Mouse (Mus musculus) heart, postnatal 0 days (tissue): Measurements from ENCODE around the gene Ubl3. TPM values are rescaled to one million over a fixed set of nuclear protein-coding genes. Genes with fewer than 3 reads are reported as not detected.

Experiments used
- ATAC-seq: fragments of 200-750 bp; cut with Nextera tagmentation; 2 replicates; pipeline ENCODE4 v1.8.0; 2017; ENCODE audit warnings: low read depth, moderate number of reproducible peaks, moderate library complexity; ENCODE audit not compliant: insufficient read depth
- DNase-seq: peaks from one replicate; pipeline ENCODE4 v3.0.0-alpha.2; 2016; ENCODE audit warnings: low spot score
- H3K27ac ChIP-seq: fragments of 300-500 bp; sonication (generic); 2 replicates; pipeline ENCODE4 v1.5.1; 2014; ENCODE audit warnings: low read depth, mild to moderate bottlenecking
- H3K27me3 ChIP-seq: fragments of 300-500 bp; sonication (generic); 2 replicates; pipeline ENCODE4 v1.6.1; 2014; ENCODE audit warnings: low read length, mixed read lengths; ENCODE audit not compliant: control insufficient read depth, insufficient read depth
- H3K36me3 ChIP-seq: fragments of 300-500 bp; sonication (generic); replicated peaks from 2 replicates; pipeline ENCODE4 v1.6.1; 2014; ENCODE audit warnings: low read length, mixed read lengths; ENCODE audit not compliant: control insufficient read depth, insufficient read depth
- H3K4me1 ChIP-seq: fragments of 300-500 bp; sonication (generic); 2 replicates; pipeline ENCODE4 v1.6.1; 2014; ENCODE audit warnings: antibody characterized with exemption; ENCODE audit not compliant: control insufficient read depth, insufficient read depth
- H3K4me2 ChIP-seq: fragments of 300-500 bp; sonication (generic); 2 replicates; pipeline ENCODE4 v1.6.1; 2014; ENCODE audit warnings: low read depth, mild to moderate bottlenecking, low read length, moderate library complexity
- H3K4me3 ChIP-seq: fragments of 300-500 bp; sonication (generic); 2 replicates; pipeline ENCODE4 v1.5.1; 2014; ENCODE audit warnings: low read depth, low read length
- H3K9ac ChIP-seq: fragments of 300-500 bp; sonication (generic); replicated peaks from 2 replicates; pipeline ENCODE4 v1.6.1; 2014; ENCODE audit warnings: low read depth, low read length, mixed read lengths
- H3K9me3 ChIP-seq: fragments of 300-500 bp; sonication (generic); replicated peaks from 2 replicates; pipeline ENCODE4 v1.6.1; 2016; ENCODE audit warnings: low read length; ENCODE audit not compliant: control insufficient read depth
- CTCF ChIP-seq: IDR thresholded peaks from 2 replicates; pipeline ENCODE4 v1.5.1; 2016; ENCODE audit warnings: antibody characterized with exemption, control low read depth, low read depth
- EP300 ChIP-seq: IDR thresholded peaks from 2 replicates; pipeline ENCODE4 v1.6.1; 2016; ENCODE audit warnings: antibody characterized with exemption, low read depth
- WGBS: fragments of 180-500 bp; shearing (Covaris S2); extraction: QIAGEN DNeasy Blood & Tissue Kit; methylation state at CpG from one replicate; pipeline ENCODE4 v1.1.7; 2014; 5-methylcytosine and 5-hydroxymethylcytosine counted together
- polyA plus RNA-seq: library from polyadenylated mRNA; unstranded; fragments of >200 nt; fragmentation: Nextera tagmentation; extraction: Ambion mirVana; gene quantifications from 2 replicates; pipeline ENCODE4 v1.2.1, GENCODE M21; 2015
- total RNA-seq: library from RNA; depleted of rRNA; stranded (reverse); fragments of >200 nt; gene quantifications from 2 replicates; pipeline ENCODE4 v1.2.3, GENCODE M21; 2014; ENCODE audit warnings: low replicate concordance

Gene Ubl3
- total and polyA plus RNA-seq, 2 experiments from 2014 or later: 76.8 to 105 TPM

GRCm38 (mm10) chr5:148535669-148536430 is 16.7 kb downstream of the Ubl3 start:
- Histone ChIP-seq H3K36me3 (no peaks in the 10 kb centered on the region), H3K27ac (no peak overlapping the region), H3K4me2 (no peak overlapping the region), H3K4me1 (peaks cover 28% of the 10 kb centered on the region), H3K27me3 (no peaks in the 10 kb centered on the region), H3K4me3 (no peak overlapping the region), H3K9me3 (no peaks in the 10 kb centered on the region), H3K9ac (no peak overlapping the region)
- WGBS: 69% methylated on average over 4 of the region's 4 CpGs
- DNase-seq: no peak
- TF ChIP-seq EP300: no peak
- no peak for TF ChIP-seq CTCF
- no peak for ATAC-seq

DNA sequence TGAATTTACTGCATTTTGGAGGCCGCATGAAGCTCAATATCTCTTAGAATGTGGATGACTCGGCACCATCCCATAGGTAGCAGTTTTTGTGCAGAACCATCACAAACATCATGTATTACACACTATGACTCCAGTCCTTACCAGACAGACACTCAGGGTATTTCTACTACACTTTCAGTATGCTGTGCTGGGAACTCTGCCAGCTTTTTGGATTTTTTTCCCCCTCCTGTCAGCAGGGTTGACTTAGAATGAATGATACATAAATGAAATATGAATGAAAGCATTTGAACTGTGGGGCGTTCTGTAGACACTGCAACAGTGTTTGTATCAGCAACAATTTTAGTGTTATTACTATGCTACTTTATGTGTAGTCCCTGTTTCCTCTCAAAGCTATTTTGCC is 17.9 kb downstream of the Ubl3 start:
- Histone ChIP-seq H3K27me3 (no peaks in the 10 kb centered on the region), H3K4me3 (no peak overlapping the region), H3K9ac (no peak overlapping the region), H3K4me1 (peaks cover 26% of the 10 kb centered on the region), H3K36me3 (no peaks in the 10 kb centered on the region), H3K9me3 (no peaks in the 10 kb centered on the region), H3K27ac (peak overlapping the region; percentile 17; the same call in 1 of the 2 replicates), H3K4me2 (peak overlapping the region; percentile 39)
- peak; percentile 56 for DNase-seq
- peak; percentile 33; the same call in 1 of the 2 replicates for ATAC-seq
- TF ChIP-seq EP300 (no peak), CTCF (no peak)
- 32% methylated on average over 3 of the region's 3 CpGs for WGBS

DNA sequence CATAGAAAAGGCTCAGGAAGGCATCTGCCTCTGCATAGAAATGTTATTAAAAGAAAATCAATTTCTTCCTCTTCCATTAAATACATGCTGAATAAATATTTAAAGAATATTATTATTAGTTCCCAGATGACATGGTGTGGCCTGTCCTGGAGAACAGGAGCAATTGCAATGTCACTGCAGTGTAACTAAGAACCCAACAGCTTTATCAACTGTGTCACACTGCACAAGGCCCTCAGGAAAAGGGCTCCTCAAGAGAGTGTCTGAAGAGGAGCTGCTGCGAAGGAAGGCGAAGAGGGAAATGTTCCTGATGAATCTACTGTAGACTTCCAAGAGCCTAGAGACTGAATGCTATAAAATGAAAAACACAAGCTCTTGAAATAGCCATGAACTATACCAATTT is 18.7 kb downstream of the Ubl3 start:
- Histone ChIP-seq H3K9me3 (no peaks in the 10 kb centered on the region), H3K27ac (peak overlapping the region; percentile 17; the same call in 1 of the 2 replicates), H3K9ac (no peak overlapping the region), H3K4me3 (no peak overlapping the region), H3K4me1 (peaks cover 26% of the 10 kb centered on the region), H3K4me2 (no peak overlapping the region; the same call in 1 of the 2 replicates), H3K36me3 (no peaks in the 10 kb centered on the region), H3K27me3 (no peaks in the 10 kb centered on the region)
- no peak for ATAC-seq
- WGBS: 51% methylated on average over 2 of the region's 2 CpGs
- TF ChIP-seq EP300 (no peak), CTCF (no peak)
- no peak for DNase-seq

- H3K27me3 ChIP-seq: no peaks in the 10 kb centered on the region
- no peak for DNase-seq
- WGBS: 49% methylated on average over 5 of the region's 5 CpGs
- H3K36me3 ChIP-seq: no peaks in the 10 kb centered on the region
- no peak overlapping the region for H3K27ac ChIP-seq
- peaks cover 38% of the 10 kb centered on the region for H3K4me1 ChIP-seq
- H3K9ac ChIP-seq: no peak overlapping the region
- no peak overlapping the region for H3K4me3 ChIP-seq
- no peak overlapping the region for H3K4me2 ChIP-seq
- ATAC-seq: no peak
- TF ChIP-seq CTCF (no peak), EP300 (no peak)
- H3K9me3 ChIP-seq: no peaks in the 10 kb centered on the region
These were observed 20.4 kb downstream of the Ubl3 start for GRCm38 (mm10) chr5:148532201-148532600.

- Histone ChIP-seq H3K4me3 (no peak overlapping the region), H3K9me3 (no peaks in the 10 kb centered on the region), H3K27me3 (no peaks in the 10 kb centered on the region), H3K9ac (no peak overlapping the region), H3K36me3 (no peaks in the 10 kb centered on the region), H3K4me2 (no peak overlapping the region), H3K4me1 (peaks cover 29% of the 10 kb centered on the region; the same call in 1 of the 2 replicates), H3K27ac (no peak overlapping the region)
- 24% methylated on average over 6 of the region's 6 CpGs for WGBS
- TF ChIP-seq CTCF (no peak), EP300 (no peak)
- ATAC-seq (no peak), DNase-seq (no peak)
These were observed 25.0 kb downstream of the Ubl3 start for GRCm38 (mm10) chr5:148527632-148528031.
